Mouse (Mus musculus) c-Kit-positive CD71-positive TER-119-positive erythroid progenitor cells, embryonic 14.5 days (primary cell): ENCODE results near the gene Kcnk10.
"Not testable (repeated sequence)": the region's sequence is repeated elsewhere in the genome, so short reads cannot be mapped to it uniquely, and the experiment has no call there.

Source experiments
- DNase-seq: peaks from one replicate; pipeline ENCODE4 v3.0.0-alpha.2; 2013; ENCODE audit warnings: low spot score

Gene Kcnk10

DNA sequence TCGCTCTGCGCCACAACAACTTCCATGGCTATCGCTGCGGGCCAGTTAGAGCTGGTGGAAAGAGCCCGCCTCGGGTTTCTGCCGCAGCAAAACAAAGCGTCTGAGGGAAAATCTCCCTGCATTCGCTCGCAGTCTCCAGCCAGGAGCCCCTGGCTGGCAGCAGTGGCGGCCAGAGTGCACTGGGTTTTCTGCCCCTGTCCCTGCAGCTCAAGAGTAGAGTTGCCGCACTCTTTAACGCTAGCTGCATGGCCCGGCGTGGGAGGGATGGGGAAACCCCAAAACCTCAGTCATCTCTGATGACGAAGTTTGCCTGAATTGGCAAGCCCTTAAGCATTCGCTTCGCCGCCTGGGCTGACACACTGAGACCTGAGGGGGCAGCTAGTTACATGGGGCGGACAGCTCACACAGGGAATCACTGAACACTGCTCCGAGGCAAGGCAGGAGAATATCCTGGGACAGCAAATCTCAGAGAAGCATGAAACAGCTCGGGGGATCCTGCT, at the start of gene Kcnk10:
Kcnk10 (minus strand) TSS at position 450 of the 500 bp plus-strand sequence.
- DNase-seq, result no peak

DNA sequence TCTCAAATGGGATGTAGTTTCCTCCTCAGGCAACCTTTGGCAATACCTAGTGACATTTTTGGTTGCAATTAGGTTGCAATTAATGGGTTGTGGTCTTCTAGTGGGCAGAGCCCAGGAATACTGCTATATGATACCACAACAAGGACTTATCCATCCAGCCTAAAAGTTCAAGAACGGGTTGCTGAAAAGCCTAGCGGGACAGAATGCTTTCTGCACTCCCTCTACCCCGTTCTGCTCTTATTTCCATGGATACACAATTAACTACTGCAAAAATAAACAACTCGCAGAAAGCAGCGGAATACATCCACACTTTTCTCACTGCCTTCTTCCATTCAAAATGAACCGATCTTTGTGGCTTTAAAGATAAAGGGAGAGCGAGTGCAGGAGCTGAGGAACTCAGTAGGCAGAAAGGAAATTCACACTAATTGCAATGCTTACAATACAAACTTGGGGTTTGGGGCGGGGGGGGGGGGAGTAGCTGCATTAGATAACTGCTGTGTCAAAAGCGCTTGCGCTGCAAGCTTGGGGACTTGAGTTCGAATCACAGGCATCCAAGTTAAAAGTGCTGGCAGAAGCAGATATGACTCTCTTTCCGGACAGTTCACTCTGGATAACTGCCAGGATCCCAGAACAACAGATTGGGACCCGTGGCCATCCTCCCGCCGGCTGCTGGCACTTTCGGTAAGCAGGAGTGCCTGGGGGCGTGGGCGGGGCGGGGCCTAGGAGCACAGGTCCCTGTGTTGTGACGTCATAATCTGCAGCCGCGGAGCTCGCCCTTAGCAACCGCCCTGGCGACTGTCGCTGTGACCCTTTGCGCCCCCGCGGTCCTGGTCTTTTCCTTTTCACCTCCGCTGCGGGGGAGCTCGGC, 49.5 kb upstream of the Kcnk10 start, which contains the start of gene Spata7:
Spata7 (plus strand) TSS at position 766 of the 868 bp plus-strand sequence.
- DNase-seq, result peak; percentile 80

DNA sequence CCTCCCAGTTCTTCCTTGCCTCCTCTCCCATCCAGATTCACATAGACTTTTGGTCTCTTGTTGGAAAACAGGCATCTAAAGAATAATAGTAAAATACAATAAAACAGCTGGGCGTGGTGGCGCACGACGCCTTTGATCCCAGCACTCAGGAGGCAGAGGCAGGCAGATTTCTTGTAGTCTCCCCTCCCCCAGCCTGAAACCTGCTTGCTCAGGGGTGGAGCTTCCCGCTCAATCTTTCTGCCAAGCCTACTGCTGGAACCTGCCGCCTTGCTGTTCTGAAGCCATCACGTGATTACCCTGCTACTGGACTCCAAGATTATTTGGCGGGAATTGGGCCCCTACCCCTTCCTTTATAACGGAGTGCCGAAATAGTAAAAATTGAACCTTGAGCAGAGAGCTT, 45.2 kb upstream of the Kcnk10 start:
- not testable (repeated sequence) for DNase-seq

DNA sequence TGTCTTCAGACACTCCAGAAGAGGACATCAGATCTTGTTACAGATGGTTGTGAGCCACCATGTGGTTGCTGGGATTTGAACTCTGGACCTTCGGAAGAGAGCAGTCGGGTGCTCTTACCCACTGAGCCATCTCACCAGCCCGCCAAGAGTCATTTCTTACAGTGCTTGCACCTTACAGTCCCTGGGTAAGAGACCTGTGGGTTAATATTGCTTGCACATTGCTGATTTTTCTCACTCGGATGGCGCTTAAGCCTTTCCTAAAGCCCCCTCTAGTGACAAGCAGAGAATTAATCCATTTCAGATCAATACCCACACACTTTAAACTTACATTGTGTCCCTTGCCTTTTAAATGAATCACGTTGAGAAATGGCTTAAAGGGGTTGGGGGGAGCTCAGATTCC, 42.8 kb upstream of the Kcnk10 start:
- not testable (repeated sequence) for DNase-seq

DNA sequence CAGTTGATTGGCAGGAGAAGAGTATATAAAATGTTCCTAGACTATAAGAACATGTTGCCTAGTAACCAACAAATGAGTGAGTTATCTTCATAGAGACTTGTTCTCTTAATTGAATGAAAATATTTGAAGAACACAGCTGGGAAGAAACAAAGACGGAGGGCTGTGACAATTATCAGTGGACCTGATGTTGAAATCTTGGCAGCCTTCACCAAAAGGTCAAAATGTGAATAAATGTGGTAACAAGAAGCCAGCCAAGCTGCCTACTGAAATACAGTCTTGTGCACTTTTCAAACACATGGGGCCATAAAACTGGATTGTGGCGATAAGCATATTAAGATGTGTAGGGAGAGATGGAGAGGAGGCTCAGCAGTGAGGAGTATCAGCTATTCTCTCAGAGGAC, 41.4 kb upstream of the Kcnk10 start:
- no peak for DNase-seq

DNA sequence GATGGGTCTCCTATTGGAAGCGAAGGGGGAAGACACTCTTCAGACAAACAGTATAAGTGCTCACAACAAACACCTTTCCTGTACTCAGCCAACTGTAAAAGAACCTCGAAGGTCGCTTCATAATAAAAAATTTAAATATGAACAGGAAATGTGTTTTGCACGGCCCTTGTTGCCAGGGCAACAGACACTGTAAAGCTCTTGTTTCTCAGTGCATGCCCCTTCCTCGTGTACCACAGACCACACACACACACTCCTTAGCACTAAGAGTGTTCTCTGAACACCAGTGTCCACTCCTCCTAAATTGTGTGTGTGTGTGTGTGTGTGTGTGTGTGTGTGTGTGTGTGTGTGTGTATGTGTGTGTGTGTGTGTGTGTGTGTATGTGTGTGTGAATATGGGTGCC, 37.6 kb upstream of the Kcnk10 start:
- no peak for DNase-seq

DNA sequence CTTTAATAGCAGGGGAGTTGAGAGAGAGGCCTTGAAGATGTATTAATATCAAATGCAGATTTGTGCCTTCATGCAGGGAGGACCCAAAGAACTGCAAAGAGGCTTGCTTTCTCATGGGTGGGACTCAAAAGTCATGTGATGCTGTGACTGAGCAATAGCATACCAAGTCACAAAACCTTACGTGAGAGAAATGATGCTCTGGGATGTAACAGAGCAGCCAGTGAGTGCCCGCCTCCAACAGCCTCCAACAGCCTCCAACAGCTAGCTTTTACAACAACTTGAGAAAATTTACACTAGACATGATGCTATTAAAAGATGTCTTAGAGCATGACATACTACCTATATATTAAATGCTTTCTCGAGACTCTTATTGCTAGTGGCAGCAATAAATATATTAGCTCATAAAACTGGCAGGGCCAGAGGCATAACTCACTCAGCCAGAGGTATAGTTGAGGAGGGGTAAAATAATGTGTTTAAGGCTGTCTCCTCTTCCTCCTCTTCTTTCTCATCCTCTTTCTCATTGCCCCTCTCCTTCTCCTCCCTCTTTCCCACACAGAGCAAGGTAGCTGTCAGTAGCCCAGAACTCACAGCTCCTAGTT, 36.9 kb upstream of the Kcnk10 start:
- no peak for DNase-seq

DNA sequence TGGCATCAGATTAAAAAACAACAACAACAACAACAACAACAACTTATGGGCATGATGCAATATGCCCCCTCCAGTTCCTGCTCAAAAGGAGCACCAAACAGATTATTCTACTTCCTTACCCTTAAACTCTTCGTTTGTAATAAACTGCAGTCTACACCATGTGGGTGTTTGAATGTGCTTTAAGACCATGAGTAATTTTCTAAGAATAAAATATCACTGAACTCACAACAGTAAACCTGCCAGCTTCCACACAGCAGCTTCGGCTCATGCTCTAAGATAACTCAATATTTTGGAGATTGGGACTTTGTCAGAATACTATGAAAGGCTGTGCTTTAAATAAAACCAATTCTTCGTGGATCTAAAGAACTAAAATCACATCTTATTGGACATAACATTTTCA, 32.2 kb upstream of the Kcnk10 start:
- DNase-seq, result no peak

DNA sequence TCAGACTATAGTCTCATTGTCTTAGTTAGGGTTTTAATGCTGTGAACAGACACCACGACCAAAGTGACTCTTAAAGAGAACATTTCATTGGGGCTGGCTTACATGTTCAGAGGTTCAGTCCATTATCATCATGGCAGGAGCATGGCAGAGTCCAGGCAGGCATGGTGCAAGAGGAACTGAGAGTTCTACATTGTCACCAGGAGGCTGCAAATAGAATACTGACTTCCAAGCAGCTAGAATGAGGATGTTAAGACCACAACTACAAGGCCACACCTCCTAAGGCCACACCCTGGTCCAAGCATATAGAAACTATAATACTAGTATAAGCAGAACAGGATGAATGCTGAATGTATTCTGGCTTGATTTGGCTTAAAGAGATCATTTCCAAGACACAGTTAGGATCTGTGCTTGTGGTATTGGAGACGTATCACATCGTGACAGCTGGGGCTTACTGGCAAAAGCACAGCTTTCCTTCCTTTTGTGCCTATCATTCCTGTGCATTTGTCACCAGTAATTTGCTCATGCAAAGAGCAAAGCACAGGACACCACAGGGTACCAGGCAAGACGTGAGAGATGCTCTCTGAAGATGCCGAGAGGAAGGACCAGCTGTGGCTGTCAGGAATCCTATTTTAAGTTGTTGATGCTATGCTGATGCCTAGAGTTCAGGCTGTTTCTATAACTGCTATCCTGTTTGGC, 28.6 kb upstream of the Kcnk10 start:
- DNase-seq, result no peak

DNA sequence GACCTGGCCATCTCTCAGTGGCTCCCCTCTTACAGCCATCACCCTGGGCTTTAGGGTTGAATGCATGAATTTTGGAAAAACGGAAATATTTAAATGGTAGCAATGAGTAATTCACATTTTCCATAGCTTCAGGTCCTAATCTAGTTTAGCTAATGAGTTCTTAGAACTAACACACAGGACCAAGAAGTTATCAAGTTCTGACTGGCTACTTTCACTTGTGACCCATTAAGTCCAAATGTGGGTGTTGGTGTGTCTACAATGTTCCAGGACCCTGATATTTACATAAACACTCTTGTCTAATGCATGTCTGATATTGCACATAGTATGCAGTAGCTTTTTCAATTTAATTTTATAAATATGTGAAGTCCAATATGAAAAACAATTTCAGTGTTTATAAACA, 27.2 kb upstream of the Kcnk10 start:
- no peak for DNase-seq

DNA sequence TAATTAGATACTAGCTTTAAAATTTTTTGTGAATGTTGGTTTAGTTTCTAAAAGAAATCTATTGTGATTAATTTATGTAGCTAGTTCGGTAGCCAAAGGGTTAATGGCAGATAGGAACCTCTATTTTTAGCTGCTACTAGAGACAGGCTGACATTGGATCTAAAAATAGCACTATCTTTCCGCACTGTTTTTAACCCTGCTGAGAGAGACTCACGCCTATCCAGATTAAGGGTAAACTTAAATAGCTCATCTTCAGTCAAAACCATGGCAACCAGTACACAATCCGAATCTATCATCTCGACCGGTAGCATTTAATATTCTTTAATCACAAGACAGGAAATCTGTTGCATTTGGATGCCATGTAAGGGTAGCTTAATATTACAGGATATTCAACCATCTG, 24.0 kb upstream of the Kcnk10 start:
- no peak for DNase-seq

DNA sequence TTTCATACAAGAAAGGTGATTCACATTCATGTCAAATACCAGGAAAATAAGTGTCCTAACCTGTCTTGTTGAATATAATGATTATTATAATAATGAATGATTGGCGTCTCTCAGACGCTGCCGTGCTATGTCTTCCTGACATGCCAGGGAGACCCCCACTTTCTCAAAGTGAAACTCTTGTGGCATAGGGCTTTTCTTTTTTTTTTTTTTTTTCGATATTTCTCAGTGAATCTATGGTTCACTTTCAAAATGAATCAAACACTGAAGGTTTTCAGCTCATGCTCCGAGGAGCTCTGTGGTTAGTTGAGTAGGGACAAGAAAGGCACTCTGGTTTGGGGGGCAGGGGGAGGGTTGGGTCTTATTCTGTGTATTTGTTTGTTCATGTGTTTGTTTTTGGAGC, 22.8 kb upstream of the Kcnk10 start:
- no peak for DNase-seq

DNA sequence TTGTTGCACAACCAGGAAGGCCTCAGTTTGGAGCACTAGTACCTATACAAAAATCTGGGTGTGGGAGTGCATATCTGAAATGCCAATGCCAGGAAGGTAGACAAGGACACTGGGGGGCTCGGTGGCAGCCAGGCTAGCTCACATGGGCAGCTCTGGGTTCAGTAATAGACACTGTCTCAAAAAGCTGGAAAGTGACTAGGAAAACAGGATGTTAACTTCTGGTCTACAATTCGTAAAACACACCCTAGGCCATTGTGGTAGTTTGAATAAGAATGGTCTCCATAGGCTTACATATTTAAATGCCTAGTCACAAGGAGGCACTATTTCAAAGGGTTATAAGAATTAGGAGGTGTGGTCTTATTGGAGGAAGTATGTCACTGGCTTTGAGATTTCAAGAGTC, 12.9 kb upstream of the Kcnk10 start:
- no peak for DNase-seq

DNA sequence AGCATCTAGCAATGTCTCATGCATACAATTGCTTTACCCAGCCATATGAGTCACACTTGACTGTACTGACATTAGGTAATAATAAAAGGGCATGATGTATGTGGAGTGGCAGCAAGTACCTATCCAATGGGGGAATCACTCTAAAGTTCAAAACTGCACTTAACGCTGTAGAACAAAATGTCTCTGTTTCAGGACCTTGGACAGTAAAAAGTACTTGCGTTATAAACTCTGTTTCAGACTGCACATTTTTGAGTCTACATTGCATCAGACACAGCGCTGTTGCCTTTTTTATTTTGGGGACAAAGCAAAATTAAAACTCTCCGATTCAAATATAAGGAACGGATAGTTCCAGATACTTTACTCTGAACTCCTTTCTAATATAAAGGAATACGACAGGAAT, 10.5 kb upstream of the Kcnk10 start:
- DNase-seq, result no peak

DNA sequence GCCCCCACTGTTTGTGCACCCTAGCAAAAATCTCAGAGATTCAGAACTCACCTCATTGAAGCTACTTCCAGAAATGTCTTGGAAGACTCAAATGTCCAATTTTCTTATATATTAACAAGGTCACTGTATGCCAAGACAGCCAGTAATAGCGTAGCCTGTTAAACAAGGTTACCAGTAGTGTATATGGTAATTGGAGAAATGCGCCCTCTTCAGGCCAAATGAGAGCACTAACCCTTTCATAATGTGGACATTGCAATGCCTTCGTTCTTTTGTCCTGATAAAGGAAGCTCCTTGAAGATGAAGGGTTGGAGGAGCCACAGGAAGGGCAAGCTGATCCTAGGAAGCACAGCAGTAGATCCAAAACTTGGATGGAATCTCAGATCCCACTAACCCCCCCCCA, 7.2 kb upstream of the Kcnk10 start:
- peak; percentile 4 for DNase-seq

DNA sequence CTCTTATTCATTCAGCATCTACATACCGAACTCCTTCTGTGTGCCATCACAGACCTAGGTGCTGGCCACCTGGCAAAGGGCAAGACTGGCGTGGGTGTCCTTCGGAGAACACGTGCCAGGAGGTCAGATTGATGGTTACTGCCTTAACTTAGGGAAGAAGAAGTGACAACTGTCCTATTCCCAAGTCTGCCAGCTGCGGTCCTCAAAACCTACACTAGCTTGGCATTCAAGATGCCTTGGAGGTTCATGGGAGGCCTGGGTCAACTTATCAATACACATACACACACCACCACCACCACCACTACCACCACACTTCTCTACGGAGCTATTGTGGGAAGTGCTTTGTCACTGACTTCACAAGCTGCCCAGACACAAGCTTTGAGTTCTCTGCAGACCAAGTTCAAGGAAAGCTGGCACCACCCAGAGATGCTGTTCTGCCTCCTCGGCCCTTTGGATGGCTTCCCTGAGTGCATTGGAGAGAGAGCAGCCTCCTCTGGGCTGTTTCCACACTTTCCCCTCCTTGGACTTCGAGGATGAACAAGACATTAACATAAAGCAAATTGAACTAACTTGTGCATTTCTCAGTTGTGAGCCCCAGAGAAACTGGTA, 2.1 kb downstream of the Kcnk10 start:
- DNase-seq, result no peak

DNA sequence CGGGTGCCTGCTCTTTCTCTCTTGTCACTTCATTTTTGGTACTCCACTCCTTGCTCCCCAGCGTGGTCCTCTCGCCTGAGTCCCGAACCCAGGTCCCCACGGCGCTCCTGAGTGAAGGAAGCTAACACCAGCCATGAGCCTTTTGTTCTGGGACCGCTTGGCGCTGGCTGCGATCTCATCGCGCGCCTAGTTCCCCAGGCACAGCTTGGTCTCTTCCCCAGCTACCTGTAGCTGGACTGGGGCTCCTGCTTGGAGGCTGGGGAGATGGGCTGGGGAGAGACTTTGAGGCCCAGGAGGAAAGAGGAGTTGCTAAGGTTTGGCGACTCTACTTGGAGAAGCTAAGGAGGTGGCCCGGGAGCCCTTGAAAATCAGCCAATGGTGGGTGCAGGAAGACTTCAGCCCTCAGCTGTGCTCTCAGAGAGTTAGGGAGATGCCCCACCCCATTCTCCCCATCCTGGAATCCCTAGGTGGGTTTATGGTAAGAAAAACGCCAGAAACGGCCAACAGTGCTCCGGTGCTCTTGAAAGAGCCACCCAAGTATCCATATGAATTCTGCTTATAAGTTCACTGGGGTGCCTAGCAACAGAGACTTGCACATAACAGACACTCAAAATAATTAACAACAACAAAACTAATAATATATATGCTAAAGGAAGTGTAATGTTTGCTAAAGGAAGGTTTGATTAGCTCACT, 2.8 kb downstream of the Kcnk10 start:
- no peak for DNase-seq

DNA sequence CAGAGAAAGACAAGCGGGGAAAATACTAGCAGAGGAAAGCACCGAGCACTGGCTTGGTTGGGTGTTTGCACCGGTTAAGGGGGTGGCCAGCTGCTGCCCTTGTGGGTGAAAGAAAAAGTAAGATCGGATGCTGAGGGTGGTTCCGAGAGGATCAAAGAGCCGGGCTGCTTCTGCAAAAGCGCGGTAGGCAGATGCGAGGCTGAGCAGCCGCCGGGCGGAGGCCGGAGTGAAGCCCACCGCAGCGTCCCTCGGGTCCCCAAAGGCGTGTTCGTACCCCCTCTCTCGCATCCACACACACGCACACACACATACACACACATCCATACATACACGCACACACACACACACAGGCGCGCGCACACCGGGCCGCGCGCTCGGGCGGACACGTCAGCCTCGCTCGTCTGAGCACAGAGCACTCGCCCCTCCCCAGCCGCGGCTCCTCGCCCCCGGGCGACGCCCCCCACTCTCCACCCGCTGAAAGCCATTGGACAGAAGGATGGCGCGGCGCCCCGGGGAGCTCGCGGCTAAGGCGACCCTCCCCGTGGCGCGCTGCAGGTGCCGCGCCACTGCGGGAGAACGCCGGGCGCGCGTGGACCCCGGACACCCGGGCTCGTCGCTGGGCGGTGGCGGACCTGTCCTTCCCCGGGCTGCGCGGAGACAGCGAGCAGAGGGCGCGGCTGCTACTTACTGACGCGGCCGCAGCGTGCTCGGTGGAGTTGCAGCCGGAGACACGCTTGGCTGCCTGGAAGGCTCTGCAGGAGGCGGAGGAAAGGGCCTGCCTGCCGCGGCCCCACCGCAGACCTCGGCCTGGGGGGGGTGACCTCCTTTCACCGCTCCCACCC, 3.5 kb downstream of the Kcnk10 start:
- no peak for DNase-seq

DNA sequence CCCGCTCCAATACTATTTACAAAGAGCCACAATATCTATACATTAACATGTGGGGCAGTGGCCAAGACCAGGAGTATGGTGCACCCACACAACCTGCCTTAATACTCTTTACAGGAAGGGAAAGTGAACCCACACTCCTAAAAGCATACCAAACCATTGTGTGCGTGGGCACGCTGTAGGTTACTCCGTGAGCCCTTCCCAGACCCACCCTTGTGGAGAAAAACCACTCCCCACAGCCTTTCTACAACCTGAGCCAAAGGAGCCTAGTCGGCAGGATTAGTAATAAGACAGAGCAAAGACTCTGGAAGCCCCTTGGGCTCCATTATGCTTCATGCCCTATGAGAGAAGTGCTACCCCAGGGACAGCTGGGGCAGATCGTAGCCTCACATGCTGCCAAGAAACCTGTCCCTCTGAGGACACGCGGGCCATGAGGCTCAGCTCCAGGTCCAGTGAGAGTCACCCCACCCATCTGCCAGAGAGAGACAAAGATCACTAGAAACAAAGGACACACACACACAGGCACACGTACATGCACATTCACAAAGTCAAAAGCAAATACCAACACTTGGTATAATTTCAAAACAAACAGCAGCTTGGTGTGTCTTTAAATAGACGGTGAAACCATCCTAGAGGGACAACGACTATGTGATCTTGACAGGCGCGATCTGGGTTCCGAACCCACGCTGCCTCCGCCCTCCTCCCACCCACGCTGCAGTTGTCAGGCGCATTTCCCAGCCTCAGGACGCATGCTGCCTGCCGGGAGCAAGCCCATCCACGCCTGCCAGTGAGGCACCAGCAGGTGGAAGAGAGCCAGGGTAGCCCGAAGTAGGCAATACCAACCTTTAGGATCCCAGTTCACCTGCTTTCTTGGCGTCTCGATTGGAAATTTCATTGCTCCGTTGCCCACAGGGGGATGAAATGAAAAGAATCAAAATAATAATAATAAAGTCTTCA, 4.5 kb downstream of the Kcnk10 start:
- no peak for DNase-seq
